Mouse (Mus musculus) heart, adult 9 months (tissue): Measurements from ENCODE around the gene Sh3gl2.

Experiments used
- DNase-seq, 2 experiments: peaks; one replicate each; pipeline ENCODE4 v3.0.0; 2022; ENCODE audit warnings: low spot score in 2 of 2

Gene Sh3gl2

GRCm38 (mm10) chr4:85613331-85613730 is 408.4 kb downstream of the Sh3gl2 start:
- no peak for DNase-seq

- DNase-seq, result no peak
Measured at GRCm38 (mm10) chr4:85618746-85619145, 413.8 kb downstream of the Sh3gl2 start.

DNA sequence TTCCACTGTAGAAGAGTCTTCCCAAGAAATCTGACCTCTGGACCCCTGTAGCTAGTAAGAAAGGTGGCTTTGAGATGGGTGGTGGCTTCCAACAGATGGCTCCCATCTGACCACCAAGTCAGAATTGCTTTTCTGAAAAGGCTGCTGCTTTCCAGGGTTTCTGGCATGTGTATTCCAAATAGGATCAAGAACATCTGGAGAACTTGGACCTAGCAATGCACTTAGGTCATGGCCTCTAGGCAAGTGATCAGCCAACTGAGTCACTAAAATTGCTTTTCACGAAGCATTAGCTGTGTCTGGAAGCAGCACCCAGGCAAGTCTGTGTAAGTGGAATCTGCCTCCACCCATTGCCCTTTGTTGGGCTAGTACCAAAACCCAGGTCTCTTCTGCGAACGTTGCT is 414.3 kb downstream of the Sh3gl2 start:
- DNase-seq, result peak; percentile 6 to 38

- peak; percentile 13 to 55 for DNase-seq
Measured at GRCm38 (mm10) chr4:85629381-85629780, 424.5 kb downstream of the Sh3gl2 start.

- no peak for DNase-seq
Measured at GRCm38 (mm10) chr4:85669271-85669670, 464.3 kb downstream of the Sh3gl2 start.

GRCm38 (mm10) chr4:85669735-85670134 is 464.8 kb downstream of the Sh3gl2 start:
- DNase-seq, result no peak

- DNase-seq, result no peak
Measured at GRCm38 (mm10) chr4:85672290-85672689, 467.4 kb downstream of the Sh3gl2 start.

DNA sequence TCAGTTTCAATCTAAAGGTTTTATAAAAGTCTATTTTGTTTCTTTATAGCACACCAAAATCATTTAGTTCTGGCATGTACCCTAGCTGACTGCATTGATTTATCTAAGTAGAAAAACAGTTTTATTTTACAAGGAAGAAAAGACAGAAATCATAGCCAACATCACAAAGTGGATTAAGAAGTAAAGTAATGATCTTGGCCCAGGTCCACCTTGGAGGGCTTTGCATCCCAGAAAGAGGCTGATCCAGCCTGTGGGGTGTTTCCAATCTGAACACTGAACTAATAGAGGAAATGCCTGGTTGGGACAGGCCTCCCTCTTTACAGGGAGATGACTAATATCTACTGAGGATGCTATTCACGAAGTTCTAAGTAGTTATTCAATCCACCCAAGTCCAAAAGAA is 472.7 kb downstream of the Sh3gl2 start:
- DNase-seq, result no peak

DNA sequence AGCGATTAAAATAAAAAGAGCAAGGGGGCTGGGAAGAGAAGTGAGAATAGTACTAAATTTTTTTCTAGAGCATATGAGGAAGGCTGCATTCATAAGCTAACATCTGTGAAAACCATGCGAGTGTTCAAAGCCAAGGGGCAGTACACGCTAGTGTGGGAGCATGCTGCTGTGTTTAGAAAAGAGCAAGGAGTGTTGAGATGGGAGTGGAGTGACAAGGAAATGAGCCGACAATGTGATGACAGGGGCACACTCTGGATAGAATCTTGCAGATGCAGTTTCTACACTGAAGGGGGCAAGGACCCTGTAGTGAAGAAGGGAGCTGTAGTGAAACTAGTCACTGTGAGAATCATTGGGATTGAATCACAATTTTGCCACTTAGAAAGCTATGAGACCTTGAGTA is 481.2 kb downstream of the Sh3gl2 start:
- no peak for DNase-seq
